Mouse (Mus musculus): ENCODE measurements around the gene Fam102a. TPM values are rescaled to one million over a fixed set of nuclear protein-coding genes. Genes with fewer than 3 reads are reported as not detected.

Fam102a gene
- 10 to 100 TPM; 13.9 to 14.1 TPM for total RNA-seq (2023)

DNA sequence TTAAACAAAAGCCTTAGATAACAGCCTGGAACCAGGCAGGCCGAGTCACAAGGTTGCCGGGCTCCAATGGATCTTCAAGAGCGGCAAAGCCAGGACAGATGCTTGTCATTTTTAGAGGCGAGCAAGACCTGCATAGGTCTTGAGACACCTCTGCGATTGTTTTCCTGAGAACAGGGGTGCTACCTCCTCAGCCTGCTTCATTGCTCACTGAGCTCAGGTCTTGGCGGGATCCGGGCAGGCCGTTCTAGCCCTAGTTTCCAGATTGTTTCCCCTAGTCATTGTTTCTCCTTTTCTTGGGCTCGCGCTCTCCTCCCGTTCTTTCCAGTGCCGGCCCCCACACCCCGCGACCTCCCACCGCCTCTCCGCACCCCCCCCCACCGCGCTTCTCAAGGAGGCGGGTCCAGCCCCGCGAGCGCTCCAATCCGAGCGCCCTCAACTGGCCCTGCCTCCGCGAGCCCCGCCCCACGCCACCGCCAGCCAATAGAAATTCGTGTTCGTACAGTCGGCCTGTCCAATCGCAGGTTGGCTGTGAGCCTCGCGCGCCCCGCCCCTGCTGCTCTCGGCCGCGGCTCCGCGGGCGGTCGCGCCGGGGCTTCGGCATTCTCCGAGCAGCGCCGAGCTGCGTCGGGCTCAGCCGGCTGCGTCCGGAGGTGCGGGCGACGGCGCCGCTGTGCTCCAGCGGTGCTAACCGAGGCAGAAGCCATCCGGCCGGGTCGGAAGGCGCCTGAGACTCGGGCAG is at the start of gene Fam102a:
Gene Fam102a (plus strand): TSS at position 600 of the 739 bp plus-strand sequence.

DNA sequence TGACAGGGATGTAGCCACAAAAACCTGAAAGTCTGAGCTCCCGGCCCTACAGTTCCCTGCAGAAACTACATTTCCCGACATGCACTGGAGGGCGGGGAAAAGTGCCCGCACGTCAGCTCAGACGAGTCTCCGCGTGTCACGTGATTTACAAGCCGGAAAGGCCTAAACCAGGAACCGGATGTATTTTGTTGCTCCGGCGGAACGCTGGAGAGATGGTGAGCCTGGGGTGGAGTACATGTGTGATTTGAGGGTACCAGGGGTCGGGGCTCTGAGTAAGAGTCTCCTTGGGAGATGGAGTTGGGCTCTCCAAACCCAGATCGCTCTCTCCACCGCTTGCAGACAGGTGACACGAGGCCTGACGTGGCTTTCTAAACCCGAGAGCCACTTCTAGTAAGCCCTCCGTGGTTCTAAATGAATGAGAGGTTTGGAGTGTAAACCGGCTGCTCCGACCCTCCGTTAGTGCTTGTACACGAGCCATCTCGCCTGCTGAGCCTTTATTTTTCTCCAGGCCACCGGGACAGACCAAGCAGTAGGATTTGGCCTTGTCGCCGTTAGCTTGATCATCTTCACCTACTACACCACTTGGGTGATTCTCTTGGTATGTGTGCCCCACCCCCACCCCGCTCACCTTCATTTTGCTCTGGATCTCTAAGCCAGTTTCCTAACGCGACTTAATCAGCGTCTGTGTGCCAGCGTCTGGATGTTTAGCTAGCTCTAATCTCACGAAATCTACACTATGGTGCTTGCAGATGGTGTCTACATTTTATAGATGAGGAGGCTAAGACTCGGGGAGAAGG is 35.8 kb downstream of the Fam102a start, which contains the start of gene Dpm2:
Gene Dpm2 (plus strand): TSS at position 161 of the 797 bp plus-strand sequence.

DNA sequence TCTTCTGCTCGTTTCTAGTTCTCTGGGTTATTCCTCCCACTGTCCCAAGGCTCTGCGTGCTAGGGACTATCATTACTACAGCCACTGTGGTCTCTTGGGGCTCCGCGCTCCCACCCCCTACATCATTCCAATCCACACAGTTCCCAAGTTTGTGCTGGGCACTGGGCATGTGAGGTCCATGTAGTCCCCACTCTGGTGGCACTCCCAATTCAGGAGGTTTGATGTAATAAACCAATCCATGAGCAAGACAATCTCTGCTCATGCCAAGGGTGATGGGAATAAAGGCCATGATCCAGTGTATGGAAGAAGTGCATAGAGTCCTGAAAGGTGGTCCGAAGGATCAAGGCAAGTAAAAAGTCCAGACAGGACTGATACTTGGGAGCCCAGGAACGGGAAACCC is 39.4 kb downstream of the Fam102a start, which contains the start of gene Pip5kl1:
Gene Pip5kl1 (plus strand): TSS at position 301 of the 400 bp plus-strand sequence.

DNA sequence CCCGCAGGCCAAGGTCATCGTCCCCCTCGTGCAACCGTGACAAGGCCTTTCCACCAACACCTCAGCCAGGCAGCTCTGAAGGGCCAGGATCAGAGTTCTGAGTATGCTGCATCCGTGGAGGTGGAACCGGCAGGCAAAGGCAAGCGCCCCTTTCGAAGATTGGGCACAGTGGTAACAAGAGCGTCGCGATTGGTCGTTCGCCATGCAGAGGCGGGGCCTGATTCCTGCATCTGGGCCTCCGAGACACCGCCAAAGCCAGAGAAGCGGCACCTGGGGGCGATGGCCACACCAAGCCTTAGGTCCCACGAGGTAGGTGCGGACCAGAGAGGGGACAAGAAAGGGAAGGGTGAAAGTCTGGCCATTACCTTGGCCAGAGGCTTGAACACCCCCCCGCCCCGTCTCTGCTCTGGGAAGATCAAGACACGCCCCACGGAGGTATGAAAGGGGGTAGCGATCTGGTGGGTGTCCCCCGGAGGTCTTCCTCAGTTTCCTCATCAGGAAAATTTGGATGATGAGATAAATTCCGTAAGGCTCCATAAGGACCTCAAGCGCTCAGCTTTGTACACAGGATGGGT is 40.5 kb downstream of the Fam102a start, which contains the start of gene 9430097D07Rik:
Gene 9430097D07Rik (minus strand): TSS at position 99 of the 575 bp plus-strand sequence.

DNA sequence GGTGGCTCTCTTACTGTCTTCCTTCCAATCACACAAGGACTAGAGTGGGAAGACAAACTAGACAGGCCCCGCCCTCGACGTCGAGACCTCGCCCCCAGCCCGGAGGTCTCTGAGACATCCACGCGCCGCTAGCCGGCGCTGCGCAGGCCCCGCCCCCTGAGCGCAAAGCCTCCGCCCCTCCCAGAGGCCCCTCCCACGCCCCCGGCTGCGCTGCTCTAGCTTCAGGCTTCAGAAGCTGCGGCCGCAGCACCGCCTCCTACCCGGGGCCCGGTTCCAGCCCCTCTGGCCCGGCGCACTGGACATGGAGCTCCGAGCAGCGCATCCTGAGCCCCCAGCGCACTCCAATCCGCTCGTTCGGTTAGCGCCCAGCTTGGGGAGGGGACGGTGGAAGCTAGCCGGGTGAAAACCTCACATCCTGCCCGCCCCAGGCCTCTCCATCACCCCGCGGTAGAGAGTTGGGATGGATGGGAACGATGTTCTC is 51.8 kb downstream of the Fam102a start, which contains the start of gene St6galnac4:
Gene St6galnac4 (plus strand): TSS at position 225 of the 481 bp plus-strand sequence.

DNA sequence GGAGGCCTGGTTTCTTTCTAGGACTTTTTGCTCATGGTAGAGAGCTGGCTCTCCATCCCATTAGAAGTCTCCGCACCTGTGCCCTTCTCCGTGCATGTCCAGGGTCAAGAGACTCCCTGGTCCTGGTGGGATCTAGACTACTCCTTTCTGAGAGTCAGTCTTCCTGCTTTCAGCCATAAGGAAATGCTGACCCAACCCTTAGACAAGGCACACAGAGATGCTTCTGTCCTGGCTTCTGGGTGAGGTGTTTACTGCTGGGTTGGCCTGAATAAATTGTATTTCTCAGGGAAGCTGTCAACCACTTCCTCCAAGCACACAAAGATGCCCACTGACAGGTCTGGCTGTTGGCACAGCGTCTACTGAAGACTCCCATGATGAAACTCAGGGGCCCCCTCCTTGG is 64.3 kb downstream of the Fam102a start, which contains the start of gene St6galnac6:
Gene St6galnac6 (plus strand): TSS at position 301 of the 400 bp plus-strand sequence.

Other genes with a start within 250 kb of the Fam102a start
- 10 to 100 TPM; 59.8 to 63.9 TPM for gene Golga2, start 247.9 kb upstream of the Fam102a start, total RNA-seq (2023)
- gene Swi5, start 247.3 kb upstream of the Fam102a start, total RNA-seq (2023): 10 to 100 TPM; 81.4 TPM
- 10 to 100 TPM; 75.1 to 90.9 TPM for gene Ciz1, start 183.0 kb upstream of the Fam102a start, total RNA-seq (2023)
- gene Dnm1, start 182.0 kb upstream of the Fam102a start, total RNA-seq (2023): under 1 TPM; 0.13 to 0.33 TPM
- gene 1110008P14Rik, start 153.4 kb upstream of the Fam102a start, total RNA-seq (2023): 10 to 100 TPM; 41.6 to 44.2 TPM
- gene Lcn2, start 147.1 kb upstream of the Fam102a start, total RNA-seq (2023): 1,000 to 10,000 TPM; 9,162 to 9,449 TPM
- gene Ptges2, start 139.4 kb upstream of the Fam102a start, total RNA-seq (2023): 10 to 100 TPM; 12.1 to 14.7 TPM
- gene Naif1, start 84.9 kb upstream of the Fam102a start, total RNA-seq (2023): 1 to 10 TPM; 3.9 to 5.4 TPM
- gene Slc25a25, start 83.9 kb upstream of the Fam102a start, total RNA-seq (2023): 10 to 100 TPM in 1 of 2 experiments, 1 to 10 TPM in 1; 9.8 to 13.1 TPM
- gene Dpm2, start 35.5 kb downstream of the Fam102a start, total RNA-seq (2023): 10 to 100 TPM; 49.9 to 51.1 TPM
- under 1 TPM; 0.77 to 0.96 TPM for gene Pip5kl1, start 39.5 kb downstream of the Fam102a start, total RNA-seq (2023)
- not detected for gene 9430097D07Rik, start 40.4 kb downstream of the Fam102a start, total RNA-seq (2023)
- gene St6galnac4, start 51.8 kb downstream of the Fam102a start, total RNA-seq (2023): 10 to 100 TPM; 13.1 to 14.0 TPM
- gene St6galnac6, start 64.4 kb downstream of the Fam102a start, total RNA-seq (2023): 10 to 100 TPM; 14.3 to 19.2 TPM
- gene Ak1, start 86.4 kb downstream of the Fam102a start, total RNA-seq (2023): under 1 TPM; 0.59 to 0.71 TPM
- gene Eng, start 111.3 kb downstream of the Fam102a start, total RNA-seq (2023): 10 to 100 TPM; 11.2 to 14.1 TPM
- 10 to 100 TPM in 1 of 2 experiments, 1 to 10 TPM in 1; 8.6 to 14.7 TPM for gene Fpgs, start 168.8 kb downstream of the Fam102a start, total RNA-seq (2023)
- gene Cdk9, start 177.7 kb downstream of the Fam102a start, total RNA-seq (2023): 100 to 1,000 TPM; 122 to 147 TPM
- gene Sh2d3c, start 185.7 kb downstream of the Fam102a start, total RNA-seq (2023): 100 to 1,000 TPM; 210 to 224 TPM
- gene 6330409D20Rik, start 205.7 kb downstream of the Fam102a start, total RNA-seq (2023): not detected
- 10 to 100 TPM; 17.1 to 21.4 TPM for gene Tor2a, start 221.9 kb downstream of the Fam102a start, total RNA-seq (2023)
- gene Ttc16, start 240.3 kb downstream of the Fam102a start, total RNA-seq (2023): not detected
- 1 to 10 TPM; 1.7 TPM for gene Ptrh1, start 240.5 kb downstream of the Fam102a start, total RNA-seq (2023)
- gene Cfap157, start 249.1 kb downstream of the Fam102a start, total RNA-seq (2023): not detected